Mouse (Mus musculus) stomach, embryonic 15.5 days (tissue): Measurements from ENCODE around the gene Clpx. TPM values are rescaled to one million over a fixed set of nuclear protein-coding genes. Genes with fewer than 3 reads are reported as not detected.

ENCODE experiments used
- ATAC-seq: fragments of 200-750 bp; cut with Nextera tagmentation; 2 replicates; pipeline ENCODE4 v1.8.0; 2017; ENCODE audit warnings: low read depth, moderate number of reproducible peaks, moderate TSS enrichment; ENCODE audit not compliant: insufficient read depth, low FRiP score
- H3K27ac ChIP-seq: fragments of 300-500 bp; sonication (generic); 2 replicates; pipeline ENCODE4 v1.5.1; 2015; ENCODE audit warnings: mild to moderate bottlenecking, inconsistent platforms
- H3K27me3 ChIP-seq: fragments of 300-500 bp; sonication (generic); replicated peaks from 2 replicates; pipeline ENCODE4 v1.6.1; 2015; ENCODE audit warnings: inconsistent platforms
- H3K36me3 ChIP-seq: fragments of 300-500 bp; sonication (generic); 2 replicates; pipeline ENCODE4 v1.6.1; 2015; ENCODE audit warnings: inconsistent platforms
- H3K4me1 ChIP-seq: fragments of 300-500 bp; sonication (generic); 2 replicates; pipeline ENCODE4 v1.6.1; 2015; ENCODE audit warnings: inconsistent platforms
- H3K4me2 ChIP-seq: fragments of 300-500 bp; sonication (generic); 2 replicates; pipeline ENCODE4 v1.6.1; 2015; ENCODE audit warnings: mild to moderate bottlenecking, inconsistent platforms
- H3K4me3 ChIP-seq: fragments of 300-500 bp; sonication (generic); replicated peaks from 2 replicates; pipeline ENCODE4 v1.5.1; 2015; ENCODE audit warnings: inconsistent platforms
- H3K9ac ChIP-seq: fragments of 300-500 bp; sonication (generic); 2 replicates; pipeline ENCODE4 v1.6.1; 2015; ENCODE audit warnings: inconsistent platforms
- H3K9me3 ChIP-seq: fragments of 300-500 bp; sonication (generic); 2 replicates; pipeline ENCODE4 v1.6.1; 2016; ENCODE audit warnings: inconsistent platforms
- WGBS: fragments of 180-500 bp; shearing (Covaris S2); methylation state at CpG from one replicate; pipeline ENCODE4 v1.1.7; 2015; 5-methylcytosine and 5-hydroxymethylcytosine counted together
- polyA plus RNA-seq: library from polyadenylated mRNA; unstranded; fragments of >200 nt; fragmentation: Nextera tagmentation; extraction: Ambion mirVana; gene quantifications from 2 replicates; pipeline ENCODE4 v1.2.1, GENCODE M21; 2015

The Clpx gene
- polyA plus RNA-seq, 1 experiment from 2014 or later, result 47.8 TPM

GRCm38 (mm10) chr9:65356971-65357370, 62.9 kb downstream of the Clpx start:
- H3K36me3 ChIP-seq, result peaks cover 31% of the 10 kb centered on the region
- H3K9ac ChIP-seq, result no peak overlapping the region
- 88% methylated on average over 2 of the region's 2 CpGs for WGBS
- H3K9me3 ChIP-seq, result no peaks in the 10 kb centered on the region
- no peak overlapping the region for H3K27ac ChIP-seq
- no peaks in the 10 kb centered on the region for H3K4me1 ChIP-seq
- H3K27me3 ChIP-seq, result no peaks in the 10 kb centered on the region
- H3K4me2 ChIP-seq, result no peak overlapping the region
- no peak for ATAC-seq
- H3K4me3 ChIP-seq, result no peak overlapping the region

- no peaks in the 10 kb centered on the region for H3K27me3 ChIP-seq
- no peaks in the 10 kb centered on the region for H3K9me3 ChIP-seq
- no peak overlapping the region for H3K4me3 ChIP-seq
- WGBS, result 71% methylated on average over 1 of the region's 1 CpGs
- no peak overlapping the region for H3K27ac ChIP-seq
- H3K9ac ChIP-seq, result no peak overlapping the region
- H3K4me1 ChIP-seq, result no peaks in the 10 kb centered on the region
- peaks cover 31% of the 10 kb centered on the region for H3K36me3 ChIP-seq
- no peak for ATAC-seq
- no peak overlapping the region for H3K4me2 ChIP-seq
These were observed 65.0 kb downstream of the Clpx start for GRCm38 (mm10) chr9:65358956-65359480.

- no peak for ATAC-seq
- WGBS, result 63% methylated on average over 16 of the region's 16 CpGs
- no peak within 1 kb of the TSS for H3K4me3 ChIP-seq
- no peaks in the 10 kb centered on the region for H3K9me3 ChIP-seq
- H3K9ac ChIP-seq, result no peak within 1 kb of the TSS
- H3K4me1 ChIP-seq, result no peaks in the 10 kb centered on the region
- H3K27ac ChIP-seq, result no peak within 1 kb of the TSS
- H3K36me3 ChIP-seq, result peaks cover 22% of the 10 kb centered on the region
- H3K27me3 ChIP-seq, result no peaks in the 10 kb centered on the region
- no peak within 1 kb of the TSS for H3K4me2 ChIP-seq
These were observed 66.8 kb downstream of the Clpx start, which contains the start of gene Ubap1l for GRCm38 (mm10) chr9:65360641-65361448. Gene Ubap1l (plus strand): TSS chr9:65361041.

- no peak overlapping the region for H3K4me3 ChIP-seq
- H3K27me3 ChIP-seq, result no peaks in the 10 kb centered on the region
- H3K4me2 ChIP-seq, result no peak overlapping the region
- no peaks in the 10 kb centered on the region for H3K4me1 ChIP-seq
- no peak overlapping the region for H3K9ac ChIP-seq
- no peak for ATAC-seq
- H3K27ac ChIP-seq, result no peak overlapping the region
- H3K36me3 ChIP-seq, result peaks cover 8% of the 10 kb centered on the region
- no peaks in the 10 kb centered on the region for H3K9me3 ChIP-seq
- WGBS, result 39% methylated on average over 9 of the region's 9 CpGs
These were observed 69.6 kb downstream of the Clpx start for GRCm38 (mm10) chr9:65363684-65364083.

GRCm38 (mm10) chr9:65365721-65366120, 71.7 kb downstream of the Clpx start:
- Histone ChIP-seq H3K36me3 (no peaks in the 10 kb centered on the region; the same call in 1 of the 2 replicates), H3K9ac (no peak overlapping the region), H3K4me3 (no peak overlapping the region), H3K27ac (no peak overlapping the region), H3K4me1 (no peaks in the 10 kb centered on the region), H3K27me3 (no peaks in the 10 kb centered on the region), H3K4me2 (no peak overlapping the region), H3K9me3 (no peaks in the 10 kb centered on the region)
- no peak for ATAC-seq
- whole genome bisulfite sequencing, result 82% methylated on average over 7 of the region's 7 CpGs

- 82% methylated on average over 24 of the region's 24 CpGs for WGBS
- H3K36me3 ChIP-seq, result no peaks in the 10 kb centered on the region
- ATAC-seq, result no peak
These were observed 77.7 kb downstream of the Clpx start for GRCm38 (mm10) chr9:65371756-65372155.

GRCm38 (mm10) chr9:65372449-65372848, 78.4 kb downstream of the Clpx start:
- H3K4me2 ChIP-seq, result no peak overlapping the region
- H3K9me3 ChIP-seq, result no peaks in the 10 kb centered on the region
- no peaks in the 10 kb centered on the region for H3K27me3 ChIP-seq
- no peak for ATAC-seq
- H3K9ac ChIP-seq, result no peak overlapping the region
- H3K4me1 ChIP-seq, result no peaks in the 10 kb centered on the region
- H3K4me3 ChIP-seq, result no peak overlapping the region
- no peaks in the 10 kb centered on the region for H3K36me3 ChIP-seq
- H3K27ac ChIP-seq, result no peak overlapping the region
- WGBS, result 70% methylated on average over 4 of the region's 4 CpGs

More at GRCm38 (mm10) chr9:65371756-65372155, 77.7 kb downstream of the Clpx start:
- Histone ChIP-seq H3K4me1 (no peaks in the 10 kb centered on the region), H3K27me3 (no peaks in the 10 kb centered on the region), H3K9ac (no peak overlapping the region), H3K4me3 (no peak overlapping the region), H3K27ac (no peak overlapping the region), H3K9me3 (no peaks in the 10 kb centered on the region), H3K4me2 (no peak overlapping the region)

GRCm38 (mm10) chr9:65374468-65375162, 80.6 kb downstream of the Clpx start:
- no peak overlapping the region for H3K9ac ChIP-seq
- H3K9me3 ChIP-seq, result no peaks in the 10 kb centered on the region
- H3K4me1 ChIP-seq, result no peaks in the 10 kb centered on the region
- H3K4me3 ChIP-seq, result no peak overlapping the region
- H3K36me3 ChIP-seq, result no peaks in the 10 kb centered on the region
- no peak for ATAC-seq
- no peak overlapping the region for H3K4me2 ChIP-seq
- WGBS, result 78% methylated on average over 5 of the region's 5 CpGs
- no peak overlapping the region for H3K27ac ChIP-seq
- H3K27me3 ChIP-seq, result no peaks in the 10 kb centered on the region

GRCm38 (mm10) chr9:65375163-65375934, 81.3 kb downstream of the Clpx start:
- Histone ChIP-seq H3K36me3 (no peaks in the 10 kb centered on the region), H3K9ac (no peak overlapping the region), H3K4me2 (no peak overlapping the region), H3K9me3 (no peaks in the 10 kb centered on the region), H3K4me1 (no peaks in the 10 kb centered on the region), H3K27ac (no peak overlapping the region), H3K27me3 (no peaks in the 10 kb centered on the region), H3K4me3 (no peak overlapping the region)
- WGBS, result 83% methylated on average over 9 of the region's 9 CpGs
- no peak for ATAC-seq
